Mouse (Mus musculus): ENCODE measurements around the gene Wnt3. TPM values are rescaled to one million over a fixed set of nuclear protein-coding genes. Genes with fewer than 3 reads are reported as not detected.

Wnt3 gene
- total and polyA plus RNA-seq, 3 experiments: 0.04 TPM; not detected in 2

DNA sequence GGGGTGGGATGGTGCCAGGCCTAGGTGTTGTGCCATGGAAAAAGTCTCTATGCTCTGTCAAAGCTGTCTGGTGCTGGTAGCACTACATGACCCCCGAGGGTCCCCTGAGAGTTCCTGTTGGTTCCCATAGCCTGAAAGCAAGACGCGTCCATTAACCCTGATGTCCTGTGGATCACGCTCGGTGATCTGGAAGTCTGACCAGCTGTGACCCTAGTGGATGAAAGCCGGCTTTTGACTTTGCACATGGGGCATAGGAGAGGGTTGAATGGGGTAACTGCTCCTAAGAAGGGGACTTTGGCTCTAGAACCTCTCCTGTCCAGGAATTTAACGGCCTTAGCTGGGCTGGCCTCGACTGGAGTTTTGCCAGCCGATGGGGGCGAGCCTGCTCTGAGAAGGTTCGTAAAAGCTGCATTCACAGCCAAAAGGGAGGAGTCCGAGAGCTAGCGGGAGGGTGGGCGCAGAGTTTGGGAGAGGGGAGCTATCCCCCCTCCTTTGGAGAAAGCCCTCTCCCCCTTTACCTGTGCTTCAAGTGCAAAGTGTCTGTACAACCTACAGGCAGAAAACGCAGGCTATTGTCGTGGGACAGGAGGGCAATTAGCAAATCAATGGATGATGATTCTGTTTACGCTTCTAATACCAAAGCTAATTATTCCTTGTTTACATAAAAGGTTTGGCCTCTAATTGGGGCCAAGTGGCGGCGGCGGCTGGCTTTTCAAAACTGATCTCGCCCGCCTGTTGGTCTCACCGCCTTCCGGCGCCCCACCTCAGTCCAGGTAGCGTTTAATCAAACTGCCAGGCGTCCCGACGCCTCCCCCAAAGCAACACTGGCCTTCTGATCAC, 35.0 kb downstream of the Wnt3 start:
- no peak for DNase-seq (ENCODE audit: extremely low read depth)
- no peak for TF ChIP-seq USF2 (conservative IDR thresholded peaks at IDR 0.05; ENCODE audit: low read depth, low read length)
- no peak for TF ChIP-seq HCFC1 (IDR thresholded peaks at IDR 0.05; ENCODE audit: low read depth, low read length)
- no peak for TF ChIP-seq ZNF384 (IDR thresholded peaks at IDR 0.05; ENCODE audit: low read depth, low read length)
- dilution Hi-C loops (cut with MboI; ENCODE audit: extremely low pct_ligation_motif_present, extremely low pct_unique_long_range_greater_than_20kb, low sequenced_read_pairs): no loop called here
- Histone ChIP-seq H3K36me3 (replicated peaks in 1 of 2; ENCODE audit: control insufficient read depth in 1 of 2, insufficient read depth in 1 of 2, low read length in 1 of 2) (no peaks in the 10 kb centered on the region), H3K27me3 (replicated peaks) (peaks cover 44% of the 10 kb centered on the region), H3K79me2 (replicated peaks; ENCODE audit: control insufficient read depth, extremely low read depth, insufficient read depth, poor library complexity, severe bottlenecking) (no peaks in the 10 kb centered on the region), H3K9ac (ENCODE audit: insufficient read depth, low read depth) (no peak overlapping the region), H3K9me3 (replicated peaks; ENCODE audit: low read length) (peaks cover 24% of the 10 kb centered on the region), H3K27ac (ENCODE audit: insufficient read depth, low read depth) (no peak overlapping the region), H3K4me3 (replicated peaks in 1 of 3; ENCODE audit: low read depth in 2 of 3, low read length in 2 of 3, poor library complexity in 1 of 3) (no peak overlapping the region), H3K4me1 (ENCODE audit: control insufficient read depth in 1 of 2, insufficient read depth in 2 of 2) (no peaks in the 10 kb centered on the region), H3K4me2 (ENCODE audit: insufficient read depth, low read depth, poor library complexity, severe bottlenecking) (no peak overlapping the region)
- in situ Hi-C loops (cut with MboI; ENCODE audit: low pct_ligation_motif_present, low pct_unique_long_range_greater_than_20kb, low sequenced_read_pairs): no loop called here

DNA sequence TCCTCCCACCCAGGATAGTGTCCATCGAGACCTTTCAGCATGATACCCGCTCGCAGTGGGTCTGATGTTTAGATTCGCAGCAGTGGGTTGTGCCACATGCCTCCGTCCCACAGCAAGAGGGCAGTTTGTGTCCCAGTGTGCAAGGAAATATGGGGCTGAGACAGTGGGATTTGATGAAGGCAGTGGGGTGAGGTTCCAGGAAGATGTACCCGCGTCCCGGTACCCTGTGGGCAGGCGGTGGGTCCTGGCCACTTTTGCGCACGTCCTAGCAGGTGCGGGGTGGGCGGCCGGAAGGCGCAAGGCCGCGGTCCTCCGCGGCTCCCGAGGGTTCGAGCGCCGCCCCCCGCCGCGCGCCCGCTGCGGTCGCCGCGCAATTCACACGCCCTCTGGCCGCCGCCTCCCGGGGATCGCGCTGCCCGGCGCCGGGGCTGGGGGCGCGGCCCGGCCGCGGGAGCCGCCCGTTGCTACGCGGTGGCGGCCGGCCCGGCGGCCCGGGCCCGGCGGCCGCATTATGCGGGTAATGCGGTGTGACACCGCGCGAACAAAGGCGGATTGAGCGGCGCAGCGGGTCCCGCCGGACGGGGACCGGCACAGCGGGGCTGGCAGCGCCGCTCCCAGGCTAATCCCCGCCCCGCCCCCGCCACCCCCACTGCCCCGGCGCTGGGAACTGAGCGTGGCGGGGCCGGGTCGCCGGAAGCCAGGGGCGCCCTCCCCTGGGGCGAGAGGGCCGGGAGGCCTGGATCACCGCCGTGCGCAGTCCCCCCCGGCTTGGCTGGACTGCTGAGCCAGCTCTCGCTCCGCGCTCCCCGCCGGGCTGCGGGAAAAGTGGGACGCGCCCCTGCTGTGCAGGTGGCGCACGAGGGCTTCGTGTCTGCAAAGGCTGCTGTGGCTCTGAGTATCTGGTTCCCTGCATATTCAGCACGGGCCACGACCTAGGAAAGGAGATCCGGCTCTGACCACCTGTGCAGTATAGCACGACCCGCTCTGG, 36.0 kb downstream of the Wnt3 start:
- Histone ChIP-seq H3K9me3 (replicated peaks; ENCODE audit: low read length) (peaks cover 15% of the 10 kb centered on the region), H3K36me3 (replicated peaks in 1 of 2; ENCODE audit: control insufficient read depth in 1 of 2, insufficient read depth in 1 of 2, low read length in 1 of 2) (no peaks in the 10 kb centered on the region), H3K27ac (ENCODE audit: insufficient read depth, low read depth) (no peak overlapping the region), H3K4me1 (ENCODE audit: control insufficient read depth in 1 of 2, insufficient read depth in 2 of 2) (no peaks in the 10 kb centered on the region), H3K79me2 (replicated peaks; ENCODE audit: control insufficient read depth, extremely low read depth, insufficient read depth, poor library complexity, severe bottlenecking) (no peaks in the 10 kb centered on the region), H3K27me3 (replicated peaks) (peaks cover 41% of the 10 kb centered on the region), H3K4me3 (replicated peaks in 1 of 3; ENCODE audit: low read depth in 2 of 3, low read length in 2 of 3, poor library complexity in 1 of 3) (no peak overlapping the region), H3K9ac (ENCODE audit: insufficient read depth, low read depth) (no peak overlapping the region), H3K4me2 (ENCODE audit: insufficient read depth, low read depth, poor library complexity, severe bottlenecking) (no peak overlapping the region)
- no peak for DNase-seq (ENCODE audit: extremely low read depth)
- TF ChIP-seq MAZ (IDR thresholded peaks at IDR 0.05; ENCODE audit: low read depth, low read length): no peak
- no peak for TF ChIP-seq CHD1 (IDR thresholded peaks at IDR 0.05; ENCODE audit: low read depth, low read length)
- no peak for TF ChIP-seq MAX (IDR thresholded peaks at IDR 0.05; ENCODE audit: low read length)
- no peak for TF ChIP-seq GABPA (IDR thresholded peaks at IDR 0.05; ENCODE audit: insufficient replicate concordance, low read depth, low read length)
- TF ChIP-seq TBP (conservative IDR thresholded peaks at IDR 0.05; ENCODE audit: low read depth, low read length): no peak
- TF ChIP-seq MYC (IDR thresholded peaks at IDR 0.05; ENCODE audit: low read depth, low read length): no peak
- TF ChIP-seq POLR2AphosphoS2 (IDR thresholded peaks at IDR 0.05; ENCODE audit: low read depth, low read length): no peak
- no peak for TF ChIP-seq PAX5 (IDR thresholded peaks at IDR 0.05; ENCODE audit: low read length)
- no peak for TF ChIP-seq MXI1 (IDR thresholded peaks at IDR 0.05; ENCODE audit: low read depth, low read length)
- TF ChIP-seq USF1 (IDR thresholded peaks at IDR 0.05; ENCODE audit: low read depth, low read length): no peak
- no peak for TF ChIP-seq MAFK (IDR thresholded peaks at IDR 0.05; ENCODE audit: insufficient replicate concordance, low read length)
- no peak for TF ChIP-seq ZNF384 (IDR thresholded peaks at IDR 0.05; ENCODE audit: low read depth, low read length)
- no peak for TF ChIP-seq HCFC1 (IDR thresholded peaks at IDR 0.05; ENCODE audit: low read depth, low read length)
- no peak for TF ChIP-seq POLR2A (IDR thresholded peaks at IDR 0.05; ENCODE audit: low read depth, low read length)
- no peak for TF ChIP-seq UBTF (IDR thresholded peaks at IDR 0.05; ENCODE audit: low read depth, low read length)
- in situ Hi-C loops (cut with MboI; ENCODE audit: low pct_ligation_motif_present, low pct_unique_long_range_greater_than_20kb, low sequenced_read_pairs) (no loop called here), dilution Hi-C loops (cut with MboI; ENCODE audit: extremely low pct_ligation_motif_present, extremely low pct_unique_long_range_greater_than_20kb, low sequenced_read_pairs) (no loop called here)
